Mouse (Mus musculus): Measurements from ENCODE around the gene Dnmt3a. TPM values are rescaled to one million over a fixed set of nuclear protein-coding genes. Genes with fewer than 3 reads are reported as not detected.

The Dnmt3a gene
- polyA plus RNA-seq, 1 experiment from 2014 or later: 55.1 TPM

GRCm38 (mm10) chr12:3781482-3781881 is 24.3 kb upstream of the Dnmt3a start:
- Histone ChIP-seq H3K9ac (ENCODE audit: low read length) (peak overlapping the region; percentile 37; the same call in 1 of the 2 replicates), H3K4me1 (ENCODE audit: control insufficient read depth, insufficient read depth, low read length) (peaks cover 37% of the 10 kb centered on the region)
- WGBS: 1% methylated on average over 8 of the region's 8 CpGs

GRCm38 (mm10) chr12:3783196-3783825 is 22.5 kb upstream of the Dnmt3a start:
- H3K4me2 ChIP-seq (ENCODE audit: low read depth, low read length): no peak overlapping the region
- no peak overlapping the region for H3K9ac ChIP-seq (ENCODE audit: low read length)
- no peaks in the 10 kb centered on the region for H3K9me3 ChIP-seq (replicated peaks; ENCODE audit: control insufficient read depth, low read length)
- no peaks in the 10 kb centered on the region for H3K36me3 ChIP-seq (ENCODE audit: control insufficient read depth, insufficient read depth)
- H3K4me1 ChIP-seq (ENCODE audit: control insufficient read depth, insufficient read depth, low read length): peaks cover 50% of the 10 kb centered on the region
- H3K27ac ChIP-seq (ENCODE audit: low read length): no peak overlapping the region
- 67% methylated on average over 3 of the region's 3 CpGs for WGBS
- H3K4me3 ChIP-seq (ENCODE audit: low read length): no peak overlapping the region
- ATAC-seq (replicated peaks; ENCODE audit: extremely low read depth, insufficient read depth, low FRiP score): no peak
- no peaks in the 10 kb centered on the region for H3K27me3 ChIP-seq (ENCODE audit: control insufficient read depth, insufficient read depth, low read length)

More at GRCm38 (mm10) chr12:3781482-3781881, 24.3 kb upstream of the Dnmt3a start:
- Histone ChIP-seq H3K36me3 (ENCODE audit: control insufficient read depth, insufficient read depth) (no peaks in the 10 kb centered on the region), H3K4me3 (ENCODE audit: low read length) (0 out of 2 replicates have a peak overlapping the region, but pooled peaks have one; percentile 0), H3K4me2 (ENCODE audit: low read depth, low read length) (peak overlapping the region; percentile 43), H3K9me3 (replicated peaks; ENCODE audit: control insufficient read depth, low read length) (no peaks in the 10 kb centered on the region), H3K27ac (ENCODE audit: low read length) (peak overlapping the region; percentile 98), H3K27me3 (ENCODE audit: control insufficient read depth, insufficient read depth, low read length) (no peaks in the 10 kb centered on the region)
- ATAC-seq (replicated peaks; ENCODE audit: extremely low read depth, insufficient read depth, low FRiP score): peak; percentile 91

GRCm38 (mm10) chr12:3784258-3784657 is 21.5 kb upstream of the Dnmt3a start:
- no peak for ATAC-seq (replicated peaks; ENCODE audit: extremely low read depth, insufficient read depth, low FRiP score)
- H3K4me1 ChIP-seq (ENCODE audit: control insufficient read depth, insufficient read depth, low read length): peaks cover 50% of the 10 kb centered on the region
- 71% methylated on average over 2 of the region's 2 CpGs for WGBS
- no peak overlapping the region for H3K4me3 ChIP-seq (ENCODE audit: low read length)
- no peak overlapping the region for H3K9ac ChIP-seq (ENCODE audit: low read length)
- H3K27ac ChIP-seq (ENCODE audit: low read length): no peak overlapping the region
- no peaks in the 10 kb centered on the region for H3K36me3 ChIP-seq (ENCODE audit: control insufficient read depth, insufficient read depth)
- no peaks in the 10 kb centered on the region for H3K9me3 ChIP-seq (replicated peaks; ENCODE audit: control insufficient read depth, low read length)
- H3K4me2 ChIP-seq (ENCODE audit: low read depth, low read length): no peak overlapping the region
- H3K27me3 ChIP-seq (ENCODE audit: control insufficient read depth, insufficient read depth, low read length): no peaks in the 10 kb centered on the region

GRCm38 (mm10) chr12:3784729-3785128 is 21.1 kb upstream of the Dnmt3a start:
- H3K4me3 ChIP-seq (ENCODE audit: low read length): no peak overlapping the region
- H3K4me2 ChIP-seq (ENCODE audit: low read depth, low read length): no peak overlapping the region
- no peaks in the 10 kb centered on the region for H3K36me3 ChIP-seq (ENCODE audit: control insufficient read depth, insufficient read depth)
- H3K9ac ChIP-seq (ENCODE audit: low read length): no peak overlapping the region
- no peak for ATAC-seq (replicated peaks; ENCODE audit: extremely low read depth, insufficient read depth, low FRiP score)
- WGBS: 62% methylated on average over 4 of the region's 4 CpGs
- H3K27me3 ChIP-seq (ENCODE audit: control insufficient read depth, insufficient read depth, low read length): no peaks in the 10 kb centered on the region
- H3K9me3 ChIP-seq (replicated peaks; ENCODE audit: control insufficient read depth, low read length): no peaks in the 10 kb centered on the region
- H3K4me1 ChIP-seq (ENCODE audit: control insufficient read depth, insufficient read depth, low read length): peaks cover 48% of the 10 kb centered on the region
- no peak overlapping the region for H3K27ac ChIP-seq (ENCODE audit: low read length)

GRCm38 (mm10) chr12:3787041-3787440 is 18.8 kb upstream of the Dnmt3a start:
- no peaks in the 10 kb centered on the region for H3K36me3 ChIP-seq (ENCODE audit: control insufficient read depth, insufficient read depth)
- H3K27me3 ChIP-seq (ENCODE audit: control insufficient read depth, insufficient read depth, low read length): no peaks in the 10 kb centered on the region
- 39% methylated on average over 3 of the region's 3 CpGs for WGBS
- no peaks in the 10 kb centered on the region for H3K9me3 ChIP-seq (replicated peaks; ENCODE audit: control insufficient read depth, low read length)
- no peak overlapping the region for H3K27ac ChIP-seq (ENCODE audit: low read length)
- H3K4me3 ChIP-seq (ENCODE audit: low read length): no peak overlapping the region
- no peak for ATAC-seq (replicated peaks; ENCODE audit: extremely low read depth, insufficient read depth, low FRiP score)
- H3K4me1 ChIP-seq (ENCODE audit: control insufficient read depth, insufficient read depth, low read length): peaks cover 28% of the 10 kb centered on the region
- no peak overlapping the region for H3K9ac ChIP-seq (ENCODE audit: low read length)
- no peak overlapping the region for H3K4me2 ChIP-seq (ENCODE audit: low read depth, low read length)

- H3K9me3 ChIP-seq (replicated peaks; ENCODE audit: control insufficient read depth, low read length): no peaks in the 10 kb centered on the region
- peaks cover 26% of the 10 kb centered on the region for H3K4me1 ChIP-seq (ENCODE audit: control insufficient read depth, insufficient read depth, low read length)
- H3K27me3 ChIP-seq (ENCODE audit: control insufficient read depth, insufficient read depth, low read length): no peaks in the 10 kb centered on the region
- H3K9ac ChIP-seq (ENCODE audit: low read length): no peak overlapping the region
- ATAC-seq (replicated peaks; ENCODE audit: extremely low read depth, insufficient read depth, low FRiP score): 0 out of 2 replicates have a peak, but pooled peaks have one; percentile 20
- no peak overlapping the region for H3K4me2 ChIP-seq (ENCODE audit: low read depth, low read length)
- H3K4me3 ChIP-seq (ENCODE audit: low read length): no peak overlapping the region
- WGBS: 23% methylated on average over 1 of the region's 1 CpGs
- H3K36me3 ChIP-seq (ENCODE audit: control insufficient read depth, insufficient read depth): no peaks in the 10 kb centered on the region
- no peak overlapping the region for H3K27ac ChIP-seq (ENCODE audit: low read length)
Measured at GRCm38 (mm10) chr12:3787541-3787940, 18.3 kb upstream of the Dnmt3a start.

- Histone ChIP-seq H3K9me3 (replicated peaks; ENCODE audit: control insufficient read depth, low read length) (no peaks in the 10 kb centered on the region), H3K27me3 (ENCODE audit: control insufficient read depth, insufficient read depth, low read length) (no peaks in the 10 kb centered on the region), H3K4me2 (ENCODE audit: low read depth, low read length) (no peak overlapping the region), H3K36me3 (ENCODE audit: control insufficient read depth, insufficient read depth) (no peaks in the 10 kb centered on the region), H3K4me3 (ENCODE audit: low read length) (no peak overlapping the region), H3K9ac (ENCODE audit: low read length) (no peak overlapping the region), H3K27ac (ENCODE audit: low read length) (no peak overlapping the region), H3K4me1 (ENCODE audit: control insufficient read depth, insufficient read depth, low read length) (peaks cover 26% of the 10 kb centered on the region)
- 51% methylated on average over 5 of the region's 5 CpGs for WGBS
- ATAC-seq (replicated peaks; ENCODE audit: extremely low read depth, insufficient read depth, low FRiP score): no peak
Measured at GRCm38 (mm10) chr12:3788421-3789051, 17.3 kb upstream of the Dnmt3a start.

- 74% methylated on average over 5 of the region's 5 CpGs for WGBS
Measured at GRCm38 (mm10) chr12:3789626-3790185, 16.1 kb upstream of the Dnmt3a start.

GRCm38 (mm10) chr12:3791257-3791656 is 14.6 kb upstream of the Dnmt3a start:
- no peak for ATAC-seq (replicated peaks; ENCODE audit: extremely low read depth, insufficient read depth, low FRiP score)
- peaks cover 16% of the 10 kb centered on the region for H3K4me1 ChIP-seq (ENCODE audit: control insufficient read depth, insufficient read depth, low read length)
- 37% methylated on average over 7 of the region's 7 CpGs for WGBS

More at GRCm38 (mm10) chr12:3789626-3790185, 16.1 kb upstream of the Dnmt3a start:
- H3K4me2 ChIP-seq (ENCODE audit: low read depth, low read length): no peak overlapping the region
- H3K9me3 ChIP-seq (replicated peaks; ENCODE audit: control insufficient read depth, low read length): no peaks in the 10 kb centered on the region
- H3K36me3 ChIP-seq (ENCODE audit: control insufficient read depth, insufficient read depth): no peaks in the 10 kb centered on the region
- H3K4me3 ChIP-seq (ENCODE audit: low read length): no peak overlapping the region
- peaks cover 23% of the 10 kb centered on the region for H3K4me1 ChIP-seq (ENCODE audit: control insufficient read depth, insufficient read depth, low read length)
- H3K27me3 ChIP-seq (ENCODE audit: control insufficient read depth, insufficient read depth, low read length): no peaks in the 10 kb centered on the region
- no peak for ATAC-seq (replicated peaks; ENCODE audit: extremely low read depth, insufficient read depth, low FRiP score)
- no peak overlapping the region for H3K27ac ChIP-seq (ENCODE audit: low read length)
- H3K9ac ChIP-seq (ENCODE audit: low read length): no peak overlapping the region

More at GRCm38 (mm10) chr12:3791257-3791656, 14.6 kb upstream of the Dnmt3a start:
- Histone ChIP-seq H3K9ac (ENCODE audit: low read length) (no peak overlapping the region), H3K4me3 (ENCODE audit: low read length) (peak overlapping the region; percentile 45), H3K9me3 (replicated peaks; ENCODE audit: control insufficient read depth, low read length) (no peaks in the 10 kb centered on the region), H3K36me3 (ENCODE audit: control insufficient read depth, insufficient read depth) (no peaks in the 10 kb centered on the region), H3K4me2 (ENCODE audit: low read depth, low read length) (peak overlapping the region; percentile 62), H3K27me3 (ENCODE audit: control insufficient read depth, insufficient read depth, low read length) (no peaks in the 10 kb centered on the region), H3K27ac (ENCODE audit: low read length) (no peak overlapping the region)

Data from heart, embryonic 16.5 days (tissue).